Mouse (Mus musculus): ENCODE measurements at regions not wholly inside any gene's neighbourhood (a gene's known extent, or its start where the extent isn't known, plus 50 kb on each side); places are given as distances from the start of the nearest gene placed in this dataset.

- Histone ChIP-seq H3K9me3 (ENCODE audit: low read depth, low read length) (no peaks in the 10 kb centered on the region), H3K4me1 (ENCODE audit: insufficient read depth) (no peaks in the 10 kb centered on the region), H3K27me3 (ENCODE audit: insufficient read depth, low read length) (no peaks in the 10 kb centered on the region), H3K4me3 (ENCODE audit: low read depth, low read length) (no peak overlapping the region), H3K9ac (no peak overlapping the region), H3K4me2 (no peak overlapping the region), H3K36me3 (ENCODE audit: insufficient read depth) (no peaks in the 10 kb centered on the region), H3K27ac (ENCODE audit: low read depth) (no peak overlapping the region)
- ATAC-seq (ENCODE audit: insufficient read depth), result no peak
- no peak for DNase-seq
- no peak for TF ChIP-seq CTCF (IDR thresholded peaks at IDR 0.05; ENCODE audit: low read depth)
- WGBS, result 72% methylated on average over 2 of the region's 2 CpGs
These were observed 73.4 kb upstream of the Pfn2 start for GRCm38 (mm10) chr3:57921071-57921882.

GRCm38 (mm10) chr3:57923061-57923460, 75.2 kb upstream of the Pfn2 start:
- DNase-seq, result no peak
- no peak overlapping the region for H3K27ac ChIP-seq (ENCODE audit: low read depth)
- no peak overlapping the region for H3K4me3 ChIP-seq (ENCODE audit: low read depth, low read length)
- 69% methylated on average over 3 of the region's 3 CpGs for WGBS
- no peak overlapping the region for H3K4me2 ChIP-seq
- H3K4me1 ChIP-seq (ENCODE audit: insufficient read depth), result no peaks in the 10 kb centered on the region
- no peaks in the 10 kb centered on the region for H3K27me3 ChIP-seq (ENCODE audit: insufficient read depth, low read length)
- no peak for TF ChIP-seq CTCF (IDR thresholded peaks at IDR 0.05; ENCODE audit: low read depth)
- H3K36me3 ChIP-seq (ENCODE audit: insufficient read depth), result no peaks in the 10 kb centered on the region
- ATAC-seq (ENCODE audit: insufficient read depth), result no peak
- H3K9me3 ChIP-seq (ENCODE audit: low read depth, low read length), result no peaks in the 10 kb centered on the region
- no peak overlapping the region for H3K9ac ChIP-seq

DNA sequence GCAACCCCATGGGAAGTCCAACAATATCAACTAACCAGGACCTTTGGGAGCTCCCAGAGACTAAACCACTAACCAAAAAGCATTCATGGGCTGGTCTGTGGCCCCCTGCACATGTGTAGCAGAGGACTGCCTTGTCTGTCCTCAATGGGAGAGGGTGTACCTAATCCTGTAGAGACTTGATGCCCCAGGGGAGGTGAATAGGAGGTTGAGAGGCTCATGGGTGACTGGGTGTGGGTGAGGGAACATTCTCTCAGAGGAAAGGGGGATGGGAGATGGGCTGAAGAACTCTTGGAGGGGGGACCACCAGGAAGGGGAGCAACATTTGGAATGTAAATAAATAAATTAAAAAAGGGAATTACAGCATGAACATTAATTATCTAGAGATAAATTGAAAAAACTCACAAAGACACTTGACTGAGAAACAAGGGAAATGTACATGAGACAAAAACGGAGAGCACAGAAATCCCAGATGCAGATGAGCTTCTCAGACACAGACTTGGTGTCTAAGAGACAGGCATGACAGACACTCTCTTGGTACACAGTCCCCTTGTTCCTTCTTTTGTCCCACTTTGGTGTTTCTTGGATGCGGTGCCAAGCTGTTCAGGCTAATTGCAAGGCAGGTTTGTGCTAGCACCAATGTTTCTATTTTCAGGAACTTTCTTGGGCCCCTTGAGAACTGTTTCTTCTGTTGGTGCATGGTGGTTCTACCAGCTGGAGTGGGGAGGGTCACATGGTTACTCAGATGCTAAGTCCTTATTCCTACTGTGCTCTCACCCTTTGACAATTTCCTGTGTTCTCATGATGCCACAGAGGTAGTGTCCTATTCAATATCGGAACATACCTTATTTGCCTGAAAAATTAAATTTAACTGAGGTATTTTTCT, 85.0 kb upstream of the Pfn2 start:
- 90% methylated on average over 3 of the region's 3 CpGs for WGBS
- Histone ChIP-seq H3K36me3 (ENCODE audit: insufficient read depth) (no peaks in the 10 kb centered on the region), H3K4me3 (ENCODE audit: low read depth, low read length) (no peak overlapping the region), H3K9ac (no peak overlapping the region), H3K4me1 (ENCODE audit: insufficient read depth) (no peaks in the 10 kb centered on the region), H3K27me3 (ENCODE audit: insufficient read depth, low read length) (no peaks in the 10 kb centered on the region), H3K9me3 (ENCODE audit: low read depth, low read length) (no peaks in the 10 kb centered on the region), H3K4me2 (no peak overlapping the region), H3K27ac (ENCODE audit: low read depth) (no peak overlapping the region)
- no peak for TF ChIP-seq CTCF (IDR thresholded peaks at IDR 0.05; ENCODE audit: low read depth)
- DNase-seq, result no peak
- no peak for ATAC-seq (ENCODE audit: insufficient read depth)

- Histone ChIP-seq H3K9ac (no peak overlapping the region), H3K4me1 (ENCODE audit: insufficient read depth) (no peaks in the 10 kb centered on the region), H3K9me3 (ENCODE audit: low read depth, low read length) (no peaks in the 10 kb centered on the region), H3K27me3 (ENCODE audit: insufficient read depth, low read length) (no peaks in the 10 kb centered on the region), H3K36me3 (ENCODE audit: insufficient read depth) (no peaks in the 10 kb centered on the region), H3K27ac (ENCODE audit: low read depth) (no peak overlapping the region), H3K4me2 (no peak overlapping the region), H3K4me3 (ENCODE audit: low read depth, low read length) (no peak overlapping the region)
- no peak for TF ChIP-seq CTCF (IDR thresholded peaks at IDR 0.05; ENCODE audit: low read depth)
- DNase-seq, result no peak
- no peak for ATAC-seq (ENCODE audit: insufficient read depth)
- 60% methylated on average over 5 of the region's 5 CpGs for WGBS
These were observed 87.2 kb upstream of the Pfn2 start for GRCm38 (mm10) chr3:57935042-57935610.

GRCm38 (mm10) chr3:57940504-57941381, 92.9 kb upstream of the Pfn2 start:
- H3K9me3 ChIP-seq (ENCODE audit: low read depth, low read length), result no peaks in the 10 kb centered on the region
- WGBS, result 80% methylated on average over 4 of the region's 4 CpGs
- no peak overlapping the region for H3K4me3 ChIP-seq (ENCODE audit: low read depth, low read length)
- no peak for TF ChIP-seq CTCF (IDR thresholded peaks at IDR 0.05; ENCODE audit: low read depth)
- DNase-seq (no peak), ATAC-seq (ENCODE audit: insufficient read depth) (no peak)
- H3K4me1 ChIP-seq (ENCODE audit: insufficient read depth), result no peaks in the 10 kb centered on the region
- no peak overlapping the region for H3K9ac ChIP-seq
- no peaks in the 10 kb centered on the region for H3K36me3 ChIP-seq (ENCODE audit: insufficient read depth)
- H3K27me3 ChIP-seq (ENCODE audit: insufficient read depth, low read length), result no peaks in the 10 kb centered on the region
- H3K4me2 ChIP-seq, result no peak overlapping the region
- H3K27ac ChIP-seq (ENCODE audit: low read depth), result no peak overlapping the region

DNA sequence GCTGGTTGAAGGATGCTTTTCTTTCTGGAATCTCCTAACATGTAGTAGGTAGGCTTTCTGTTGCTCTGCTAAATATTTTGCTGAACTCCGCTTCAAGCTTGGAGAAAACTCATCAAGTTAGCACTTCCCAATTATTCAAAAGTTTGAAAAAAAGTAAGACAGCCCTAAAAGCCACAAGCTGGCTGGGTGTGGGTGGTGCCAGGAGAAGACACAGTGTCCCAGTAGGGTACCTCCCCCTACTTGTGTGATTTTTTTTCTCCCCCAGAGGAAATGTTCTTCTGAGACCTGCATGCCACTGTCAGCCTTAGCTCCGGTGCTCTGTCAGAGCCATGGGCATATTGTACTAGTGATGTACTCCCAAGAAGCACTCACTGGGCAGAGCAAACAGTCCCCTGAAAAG, 96.8 kb upstream of the Pfn2 start:
- Histone ChIP-seq H3K9me3 (ENCODE audit: low read depth, low read length) (no peaks in the 10 kb centered on the region), H3K4me1 (ENCODE audit: insufficient read depth) (no peaks in the 10 kb centered on the region), H3K4me3 (ENCODE audit: low read depth, low read length) (no peak overlapping the region), H3K36me3 (ENCODE audit: insufficient read depth) (no peaks in the 10 kb centered on the region), H3K27ac (ENCODE audit: low read depth) (no peak overlapping the region), H3K9ac (no peak overlapping the region), H3K4me2 (no peak overlapping the region), H3K27me3 (ENCODE audit: insufficient read depth, low read length) (no peaks in the 10 kb centered on the region)
- ATAC-seq (ENCODE audit: insufficient read depth) (no peak), DNase-seq (no peak)
- WGBS, result 60% methylated on average over 2 of the region's 2 CpGs
- no peak for TF ChIP-seq CTCF (IDR thresholded peaks at IDR 0.05; ENCODE audit: low read depth)

All from lung, embryonic 14.5 days (tissue).